Mouse (Mus musculus): ENCODE results near the gene Arfgef2.

Gene Arfgef2

DNA sequence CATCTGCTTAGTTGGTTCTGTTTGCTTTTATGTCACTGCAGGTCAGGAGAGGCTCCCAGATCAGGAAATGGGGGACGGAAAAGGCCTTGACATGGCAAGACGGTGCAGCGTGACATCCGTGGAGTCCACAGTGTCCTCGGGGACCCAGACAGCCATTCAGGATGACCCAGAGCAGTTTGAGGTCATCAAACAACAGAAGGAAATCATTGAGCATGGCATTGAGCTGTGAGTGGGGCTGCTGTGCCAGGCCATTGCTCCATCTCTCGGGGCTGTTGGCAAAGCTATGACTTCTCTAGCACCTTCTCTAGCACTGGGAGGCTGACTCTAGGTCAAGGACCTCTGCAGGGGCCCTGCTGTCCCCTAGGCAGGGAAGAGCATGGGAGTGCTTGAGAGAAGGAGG is 51.0 kb downstream of the Arfgef2 start:
- no peak for DNase-seq (ENCODE audit: low spot score in 2 of 2)

DNA sequence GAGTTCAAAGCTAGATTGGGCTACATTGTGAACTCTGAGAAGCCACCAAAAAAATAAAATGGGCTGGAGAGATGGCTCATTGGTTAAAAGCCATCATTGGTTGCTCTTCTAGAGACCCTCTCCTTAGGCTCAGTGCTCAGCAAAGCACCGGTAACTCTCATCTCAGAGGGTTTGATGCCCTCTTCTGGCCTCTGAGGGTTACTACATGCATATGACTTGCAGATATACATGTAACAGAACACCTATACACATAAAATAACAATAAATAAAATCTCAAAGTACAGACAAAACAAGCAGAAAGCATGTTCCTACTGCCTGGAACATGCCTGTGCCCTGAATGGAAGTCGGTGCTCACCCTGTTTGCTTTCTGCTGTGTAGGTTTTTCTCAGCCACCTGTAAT is 51.7 kb downstream of the Arfgef2 start:
- no peak for DNase-seq (ENCODE audit: low spot score in 2 of 2)

DNA sequence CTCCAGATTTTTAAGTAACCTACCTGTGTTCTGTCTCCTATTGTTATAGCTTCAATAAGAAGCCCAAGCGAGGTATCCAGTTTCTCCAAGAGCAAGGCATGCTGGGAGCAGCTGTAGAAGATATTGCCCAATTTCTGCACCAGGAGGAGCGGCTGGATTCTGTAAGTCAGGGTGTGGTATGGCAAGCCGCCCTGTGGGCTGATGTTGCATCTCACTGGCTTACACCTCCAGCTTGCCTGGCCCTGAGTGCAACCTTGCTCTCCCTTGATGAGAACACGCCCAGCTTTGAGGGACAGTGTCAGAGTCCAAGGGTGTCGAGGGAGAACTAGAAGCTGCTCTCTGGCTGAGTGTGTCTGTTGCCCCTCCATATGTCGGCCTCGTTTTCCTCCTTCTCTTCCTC is 53.8 kb downstream of the Arfgef2 start:
- DNase-seq (ENCODE audit: low spot score in 2 of 2) = no peak

DNA sequence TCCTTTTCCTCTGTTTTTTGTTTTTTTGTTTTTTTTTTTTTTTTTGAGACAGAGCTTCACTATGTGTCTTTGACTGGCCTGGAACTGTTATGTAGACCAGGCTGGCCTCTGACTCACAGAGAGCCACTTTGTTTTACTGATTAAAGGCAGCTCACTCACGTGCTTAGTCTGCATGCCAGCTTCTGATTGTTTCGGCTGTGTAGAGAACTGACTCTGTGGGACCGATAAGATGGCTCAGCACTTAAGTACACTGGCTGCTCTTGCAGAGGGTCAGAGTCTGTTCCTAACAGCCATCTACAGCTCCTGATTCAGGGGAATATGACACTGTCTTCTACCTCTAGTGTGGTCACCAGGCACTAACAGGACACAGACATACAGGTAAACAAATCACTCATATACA is 57.1 kb downstream of the Arfgef2 start:
- no peak for DNase-seq (ENCODE audit: low spot score in 2 of 2)

DNA sequence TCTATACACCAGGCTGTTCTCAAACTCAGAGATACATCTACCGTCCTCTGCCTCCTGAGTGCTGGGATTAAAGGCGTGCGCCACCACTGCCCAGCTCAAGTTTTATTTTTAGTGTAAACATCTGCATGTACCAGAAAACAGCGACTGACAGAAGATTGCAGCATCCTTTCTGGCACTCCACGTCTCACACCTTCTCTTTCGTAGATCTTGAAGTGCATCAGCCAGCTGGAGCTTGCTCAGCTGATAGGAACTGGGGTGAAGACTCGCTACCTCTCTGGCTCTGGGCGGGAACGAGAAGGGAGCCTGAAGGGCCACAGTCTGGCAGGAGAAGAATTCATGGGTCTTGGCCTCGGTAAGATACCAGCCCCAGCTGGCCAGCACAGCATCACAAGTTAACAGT is 60.1 kb downstream of the Arfgef2 start:
- no peak for DNase-seq (ENCODE audit: low spot score in 2 of 2)

DNA sequence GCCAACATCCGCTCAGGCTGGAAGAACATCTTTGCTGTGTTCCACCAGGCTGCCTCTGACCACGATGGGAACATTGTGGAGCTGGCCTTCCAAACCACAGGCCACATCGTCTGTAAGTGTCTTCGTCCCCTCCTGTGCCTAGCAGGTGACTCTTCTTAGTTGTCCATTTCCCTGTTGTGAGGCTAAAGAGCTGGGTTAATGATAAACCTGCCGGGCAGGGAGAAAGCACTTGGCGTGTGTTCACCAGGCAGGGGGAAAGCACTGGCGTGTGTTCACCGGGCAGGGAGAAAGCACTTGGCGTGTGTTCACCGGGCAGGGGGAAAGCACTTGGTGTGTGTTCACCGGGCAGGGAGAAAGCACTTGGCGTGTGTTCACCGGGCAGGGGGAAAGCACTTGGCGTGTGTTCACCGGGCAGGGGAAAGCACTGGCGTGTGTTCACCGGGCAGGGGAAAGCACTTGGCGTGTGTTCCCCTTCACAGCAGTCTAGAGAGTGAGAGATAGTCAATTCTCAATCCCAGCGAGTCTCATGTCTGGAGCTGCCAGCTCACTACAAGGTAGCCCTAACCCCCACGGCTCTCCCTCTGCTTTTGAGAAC is 65.0 kb downstream of the Arfgef2 start:
- no peak for DNase-seq (ENCODE audit: low spot score in 2 of 2)

DNA sequence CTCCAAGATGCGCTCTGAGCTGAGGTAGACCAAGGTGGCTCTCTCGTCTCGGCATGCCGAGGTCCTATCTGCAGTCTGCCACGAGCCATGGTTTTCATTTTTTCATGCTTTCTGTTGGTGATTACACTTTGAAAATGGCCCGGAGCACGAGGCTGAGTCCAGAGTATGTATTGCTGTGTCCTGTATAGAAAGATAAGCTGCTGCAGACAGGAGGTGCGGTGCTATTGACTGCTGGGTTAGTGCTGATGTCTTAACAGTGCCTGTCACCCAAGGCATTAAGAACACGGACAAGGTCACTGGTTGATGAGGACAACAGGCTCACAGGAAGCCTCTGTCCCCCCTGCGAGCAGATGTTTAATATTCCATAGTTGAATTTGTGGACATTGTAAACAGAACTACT is 65.5 kb downstream of the Arfgef2 start:
- no peak for DNase-seq (ENCODE audit: low spot score in 2 of 2)

DNA sequence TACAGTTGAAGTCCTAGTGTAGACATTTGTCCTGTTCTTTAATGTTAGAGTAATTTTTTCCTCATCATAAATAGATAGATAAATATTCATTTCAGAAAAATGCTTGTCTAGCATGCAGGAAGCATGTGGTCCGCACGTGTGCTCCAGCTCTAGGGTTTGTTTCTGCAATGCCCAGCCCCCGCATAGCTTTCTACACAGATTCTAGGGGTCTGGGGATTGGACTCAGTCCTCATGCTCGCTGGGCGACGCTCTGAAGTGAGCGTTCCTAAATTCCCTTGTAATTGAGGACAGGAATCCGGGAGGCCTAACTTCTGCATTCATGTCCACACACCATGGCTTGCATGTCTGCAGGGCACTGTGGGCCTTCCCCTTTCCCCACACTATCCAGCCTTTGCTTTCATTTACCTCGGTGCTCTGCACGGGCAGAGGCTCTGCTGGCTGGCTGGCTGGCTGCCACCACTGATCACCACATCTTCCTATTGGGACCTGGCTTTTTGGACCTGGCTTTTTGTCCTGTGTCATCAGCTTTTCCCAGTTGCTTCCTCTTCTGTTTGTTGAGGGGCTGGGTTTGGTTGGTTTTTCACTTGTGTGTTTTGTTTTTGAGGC is 69.4 kb downstream of the Arfgef2 start:
- DNase-seq (ENCODE audit: low spot score in 2 of 2) = no peak

DNA sequence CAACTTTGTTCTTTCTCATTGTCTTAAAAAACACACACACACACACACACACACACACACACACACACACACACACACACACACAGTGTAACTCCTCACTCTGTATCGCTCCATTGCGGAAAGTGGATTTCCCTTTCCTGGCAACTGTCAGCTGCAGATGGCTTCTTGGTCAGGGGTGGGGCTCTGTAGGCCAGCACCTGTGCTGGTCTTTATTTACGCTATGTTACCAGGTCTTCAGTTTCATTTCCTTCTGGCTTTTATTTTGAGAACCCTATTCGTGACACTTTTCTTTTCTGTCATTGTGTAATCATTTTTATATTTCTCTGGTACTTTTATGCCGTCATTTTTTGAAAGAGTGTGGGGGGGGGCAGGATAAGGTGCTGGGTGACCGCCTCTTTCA is 70.2 kb downstream of the Arfgef2 start:
- DNase-seq (ENCODE audit: low spot score in 2 of 2) = no peak

DNA sequence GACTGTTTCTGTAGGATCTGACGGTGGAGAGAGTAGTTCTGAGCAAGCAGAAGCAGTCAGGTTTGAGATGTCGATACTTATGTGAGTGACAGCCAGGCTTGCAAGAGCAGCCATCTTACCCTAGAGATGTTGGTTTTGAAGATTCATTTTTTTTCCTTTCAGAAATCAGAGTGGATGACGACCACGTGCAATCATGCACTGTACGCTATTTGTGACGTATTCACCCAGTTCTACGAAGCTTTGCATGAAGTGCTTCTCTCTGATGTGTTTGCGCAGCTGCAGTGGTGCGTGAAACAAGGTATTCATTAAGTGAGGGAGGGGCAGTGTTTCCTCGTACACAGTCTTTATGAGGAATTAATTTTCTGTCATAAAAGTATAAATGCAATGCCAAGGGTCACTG is 70.9 kb downstream of the Arfgef2 start:
- no peak for DNase-seq (ENCODE audit: low spot score in 2 of 2)

DNA sequence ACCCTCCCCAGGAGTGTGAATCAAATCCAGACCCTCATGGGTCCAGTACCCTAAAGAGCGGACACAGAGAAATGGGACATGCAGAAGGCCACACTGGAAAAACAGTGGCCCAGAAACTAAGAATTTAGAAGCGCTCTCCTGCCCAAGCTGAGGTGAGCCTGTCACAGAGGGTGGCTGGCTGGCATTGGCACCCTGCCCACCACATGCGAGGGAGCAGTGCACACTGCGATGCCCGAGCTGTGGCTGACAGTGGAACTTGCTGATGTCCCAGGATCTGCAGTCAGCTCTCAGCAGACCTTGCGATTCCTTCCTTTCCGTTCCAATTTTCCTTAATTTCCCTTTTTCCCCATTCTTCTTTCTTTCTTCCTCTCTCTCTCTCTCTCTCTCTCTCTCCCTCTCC is 79.7 kb downstream of the Arfgef2 start:
- no peak for DNase-seq (ENCODE audit: low spot score in 2 of 2)

DNA sequence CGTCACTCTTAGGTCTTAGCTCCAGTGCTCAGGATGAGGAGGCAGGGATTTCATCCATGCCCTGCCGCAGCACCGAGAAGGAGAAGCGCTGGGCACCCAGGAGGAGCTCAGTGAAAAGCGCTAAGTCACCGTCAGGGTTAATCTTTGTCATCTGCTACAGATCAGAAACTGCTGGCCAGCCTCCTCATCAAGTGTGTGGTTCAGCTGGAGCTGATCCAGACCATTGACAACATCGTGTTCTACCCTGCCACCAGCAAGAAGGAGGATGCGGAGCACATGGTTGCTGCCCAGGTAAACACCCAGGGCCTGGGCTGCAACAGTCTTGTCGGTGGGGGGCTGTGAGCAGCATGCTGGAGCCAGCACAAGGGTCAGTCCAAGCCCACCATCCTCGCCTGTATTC is 80.2 kb downstream of the Arfgef2 start:
- no peak for DNase-seq (ENCODE audit: low spot score in 2 of 2)

DNA sequence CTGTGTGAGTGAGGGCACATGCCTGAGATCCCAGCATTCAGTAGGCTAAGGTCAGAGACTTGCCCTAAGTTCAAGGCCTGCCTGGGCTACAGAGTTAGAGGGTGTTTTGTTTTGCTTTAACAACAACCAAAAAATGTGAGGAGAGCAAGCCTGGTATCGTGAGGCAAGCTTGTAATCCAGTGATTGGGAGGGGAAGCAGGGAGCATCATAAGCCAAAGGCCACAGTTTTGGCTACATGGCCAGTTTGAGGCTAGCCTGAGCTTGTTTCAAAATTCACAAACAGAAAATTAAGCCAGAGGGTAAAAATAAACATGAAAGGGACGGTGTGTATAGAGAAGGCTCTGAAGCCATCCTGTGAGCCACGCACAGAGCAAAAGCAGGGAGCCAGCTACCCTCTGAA is 80.8 kb downstream of the Arfgef2 start:
- no peak for DNase-seq (ENCODE audit: low spot score in 2 of 2)

DNA sequence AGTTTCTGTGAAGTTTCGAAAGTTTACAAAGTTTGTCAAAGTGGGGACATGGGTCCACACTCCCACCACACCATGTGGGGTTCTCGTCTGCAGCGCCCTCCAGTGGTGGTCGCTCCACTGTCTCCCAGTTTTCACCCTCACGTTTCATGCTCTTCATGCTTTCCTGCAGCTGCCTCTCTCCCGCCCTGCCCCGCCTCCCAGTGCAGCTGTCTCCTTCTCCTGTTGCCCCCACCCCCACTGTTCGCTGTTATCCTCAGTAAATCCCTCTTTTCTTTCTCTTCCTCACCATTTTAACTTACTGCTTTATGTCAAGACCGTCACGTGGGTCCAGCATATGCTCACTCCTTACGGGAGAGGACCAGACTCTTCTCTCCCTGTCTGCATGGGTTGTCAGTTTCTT is 82.4 kb downstream of the Arfgef2 start:
- no peak for DNase-seq (ENCODE audit: low spot score in 2 of 2)

DNA sequence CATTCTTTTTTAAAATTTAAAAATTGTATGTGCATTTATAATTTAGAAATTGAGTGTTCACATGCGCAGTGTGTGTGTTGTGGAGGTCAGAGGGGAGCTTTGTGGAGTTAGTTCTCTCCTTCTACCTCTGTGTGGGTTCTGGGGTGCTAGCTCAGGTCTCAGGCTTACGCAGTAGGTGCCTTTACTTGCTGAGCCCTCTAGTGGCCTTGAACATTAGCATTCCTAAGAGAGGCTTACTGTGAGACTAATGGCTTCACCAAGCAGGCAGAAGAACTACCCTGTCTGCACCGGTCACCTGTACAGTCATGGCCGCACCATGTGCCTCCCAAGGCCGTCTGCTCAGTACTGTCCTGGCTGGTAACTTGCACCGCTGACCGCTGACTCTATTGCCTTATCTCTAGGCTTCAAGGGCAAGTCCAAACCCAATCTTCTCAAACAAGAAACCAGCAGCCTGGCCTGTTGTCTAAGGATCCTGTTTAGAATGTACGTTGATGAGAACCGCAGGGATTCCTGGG is 86.0 kb downstream of the Arfgef2 start:
- no peak for DNase-seq (ENCODE audit: low spot score in 2 of 2)

DNA sequence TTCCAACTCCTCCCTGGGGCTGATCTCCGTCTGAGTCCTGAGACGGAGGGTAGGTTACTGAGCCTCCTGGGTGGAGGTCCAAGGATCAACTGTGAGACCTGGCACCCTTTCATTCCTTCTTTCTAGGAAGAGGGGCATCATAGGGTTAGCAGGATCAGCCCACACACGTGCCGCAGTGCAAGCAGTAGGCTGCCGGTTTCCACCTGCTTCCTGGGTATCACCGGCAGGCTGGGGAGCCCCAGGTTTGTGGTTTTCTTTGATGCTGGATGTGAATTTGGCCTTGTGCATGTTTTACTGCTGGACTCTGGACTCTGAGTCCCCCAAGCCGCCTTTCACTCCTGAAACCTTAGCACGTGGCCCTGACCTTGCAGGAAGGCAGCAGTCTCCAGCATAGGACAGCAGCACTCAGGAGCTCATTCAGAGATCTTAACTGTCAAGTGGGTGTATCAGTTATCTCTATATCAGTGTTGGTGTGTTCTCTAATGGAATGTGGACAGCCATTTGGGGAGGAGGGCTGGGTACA is 86.8 kb downstream of the Arfgef2 start:
- DNase-seq (ENCODE audit: low spot score in 2 of 2) = no peak

DNA sequence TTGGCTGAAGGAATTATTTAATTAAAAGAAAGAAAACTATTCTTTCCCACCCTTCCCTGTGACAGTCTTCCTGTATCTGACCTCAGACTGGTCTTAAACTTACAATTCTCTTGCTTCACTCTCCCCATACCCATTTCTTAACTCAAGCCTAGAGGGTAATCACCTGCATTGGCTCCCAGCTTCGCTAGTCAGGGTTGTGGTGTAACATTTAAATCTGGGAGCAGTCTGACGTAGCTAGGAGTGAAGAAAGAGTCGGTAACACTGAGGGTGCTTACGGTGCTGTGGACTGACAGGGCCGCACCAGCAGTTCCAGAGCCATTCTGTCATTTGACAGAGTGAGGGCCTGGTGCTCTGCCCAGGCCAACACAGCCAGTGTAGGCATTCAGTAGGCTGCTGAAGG is 87.6 kb downstream of the Arfgef2 start:
- DNase-seq (ENCODE audit: low spot score in 2 of 2) = no peak

DNA sequence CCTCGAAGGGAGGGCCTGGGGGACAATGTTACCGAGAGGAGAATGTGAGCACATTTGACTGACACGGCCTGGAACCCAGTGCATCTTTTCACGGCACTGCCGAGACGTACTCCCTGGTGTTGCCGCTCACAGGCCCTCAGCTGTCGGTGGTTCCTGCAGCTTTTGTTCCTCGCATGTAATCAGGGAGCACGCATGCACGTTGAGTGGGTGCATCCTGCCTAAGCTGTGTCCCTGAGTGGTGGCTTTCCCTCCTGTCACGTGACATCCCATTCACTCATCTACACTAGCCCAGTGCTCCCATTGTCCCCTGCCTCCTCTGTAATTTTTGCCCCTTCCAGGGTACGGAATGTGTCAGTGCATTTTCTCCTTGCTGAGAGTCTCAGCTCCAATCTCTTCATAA is 91.0 kb downstream of the Arfgef2 start:
- DNase-seq (ENCODE audit: low spot score in 2 of 2) = no peak

DNA sequence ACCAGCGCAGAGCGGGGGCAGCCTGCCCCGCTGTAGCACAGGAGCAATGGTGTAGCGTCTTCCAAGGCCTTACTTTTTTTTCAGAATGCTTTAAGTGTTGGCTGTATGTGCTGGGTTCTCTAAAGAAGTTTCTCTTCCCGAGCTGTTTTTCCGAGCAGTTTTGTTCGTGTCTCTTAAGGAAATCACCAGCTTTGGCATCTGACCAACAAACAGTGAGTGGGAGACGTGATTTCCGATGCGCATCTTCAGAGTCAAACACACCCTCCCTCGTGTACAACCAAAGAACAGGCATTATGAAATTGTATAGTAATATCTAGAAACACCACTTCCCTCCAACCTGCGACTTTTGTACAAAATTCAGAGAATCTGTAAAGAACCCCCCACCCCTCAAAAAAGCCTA is 91.6 kb downstream of the Arfgef2 start:
- DNase-seq (ENCODE audit: low spot score in 2 of 2) = no peak

DNA sequence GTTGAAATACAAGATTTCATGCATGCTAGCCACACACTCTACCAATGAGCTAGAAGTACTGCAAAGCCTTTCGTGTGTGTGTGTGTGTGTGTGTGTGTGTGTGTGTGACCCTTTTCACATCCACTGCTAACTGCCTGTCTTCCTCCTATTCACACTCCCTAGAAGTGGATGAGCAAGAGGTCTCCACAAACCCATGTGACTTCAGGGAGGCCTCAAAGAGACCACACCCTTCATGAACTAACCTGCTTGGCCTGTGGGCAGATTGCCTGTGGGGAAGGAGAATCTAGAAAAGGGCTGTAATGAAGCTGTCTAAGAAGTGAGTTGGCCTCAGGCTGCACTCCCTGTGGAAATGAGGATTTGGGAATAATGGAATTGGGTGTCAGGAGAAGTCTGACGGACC is 93.8 kb downstream of the Arfgef2 start:
- DNase-seq (ENCODE audit: low spot score in 2 of 2) = no peak

DNA sequence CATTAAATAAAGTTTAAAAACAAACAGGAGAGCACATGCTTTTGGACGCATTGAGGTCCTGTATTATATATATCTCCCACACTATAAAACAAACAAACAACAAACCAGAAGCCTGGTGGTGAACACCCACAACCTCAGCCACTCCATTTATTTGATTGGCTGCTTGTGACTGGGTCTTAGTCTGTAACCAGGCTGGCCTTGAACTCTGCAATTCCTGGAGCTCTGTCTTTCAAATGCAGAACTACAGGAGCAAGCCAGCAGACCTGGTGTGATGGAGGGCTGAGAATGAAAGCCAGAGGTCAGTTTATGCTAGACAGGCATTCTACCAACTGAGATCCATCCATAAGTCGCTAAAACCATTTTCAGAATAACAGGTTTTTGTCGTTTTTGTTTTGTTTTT is 94.4 kb downstream of the Arfgef2 start:
- no peak for DNase-seq (ENCODE audit: low spot score in 2 of 2)

DNA sequence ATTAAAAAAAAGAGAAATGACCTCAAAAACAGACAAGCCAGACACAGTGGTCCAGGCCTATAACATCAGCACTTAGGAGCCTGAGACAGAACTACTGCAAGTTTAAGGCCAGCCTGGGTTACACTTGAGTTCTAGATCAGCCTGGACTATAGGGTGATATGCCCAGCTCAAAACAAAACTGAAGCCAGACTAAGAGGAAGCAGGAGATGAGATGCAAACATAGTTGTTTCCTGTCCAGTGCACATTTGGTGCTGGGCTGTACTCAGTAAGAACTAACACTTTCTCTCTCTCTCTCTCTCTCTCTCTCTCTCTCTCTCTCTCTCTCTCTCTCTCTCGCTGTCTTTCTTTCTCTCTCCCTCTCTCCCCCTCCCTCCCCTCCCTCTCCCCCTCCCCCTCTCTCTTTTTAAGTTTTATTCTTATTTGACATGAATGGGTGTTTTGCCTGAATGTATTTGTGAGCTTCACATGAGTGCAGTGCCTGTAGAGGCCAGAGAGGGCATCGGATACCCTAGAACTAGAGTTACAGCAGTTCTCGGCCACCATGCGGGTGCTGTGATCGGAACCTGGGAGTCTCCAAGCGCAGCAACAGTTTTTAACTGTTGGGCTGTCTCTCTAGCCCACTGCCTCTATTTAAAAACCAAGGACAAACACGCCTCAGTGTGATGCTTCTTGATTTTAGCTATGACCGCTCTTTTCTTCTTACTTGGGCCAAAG is 95.6 kb downstream of the Arfgef2 start:
- DNase-seq (ENCODE audit: low spot score in 2 of 2) = no peak

DNA sequence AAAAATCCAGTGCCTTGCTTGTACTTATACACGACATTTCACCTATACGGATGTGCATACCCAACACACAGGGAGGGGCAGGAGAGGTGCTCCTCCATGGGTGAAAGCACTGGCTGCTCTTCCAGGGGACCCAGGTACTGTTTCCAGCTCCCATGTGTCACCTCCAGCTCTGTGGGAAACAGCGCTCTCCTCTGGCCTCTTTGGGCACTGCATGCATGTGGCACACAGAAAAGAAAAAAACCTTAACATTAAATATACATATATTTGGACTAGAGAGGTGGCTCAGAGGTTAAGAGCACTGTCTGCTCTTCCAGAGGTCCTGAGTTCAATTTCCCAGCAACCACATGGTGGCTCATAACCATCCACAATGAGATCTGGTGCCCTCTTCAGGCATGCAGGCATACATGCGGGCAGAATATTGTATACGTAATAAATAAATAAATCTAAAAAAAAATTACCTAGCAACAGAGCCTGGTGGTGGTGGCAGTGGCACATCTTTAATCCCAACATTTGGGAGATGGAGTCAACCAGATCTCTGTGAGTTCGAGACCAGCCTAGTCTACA is 98.4 kb downstream of the Arfgef2 start:
- DNase-seq (ENCODE audit: low spot score in 2 of 2) = no peak

All from heart, adult 9 months (tissue).